ENCODE assay signal across 30 mouse cellular contexts in genomic region chr10:20543121-20543520, GRCm38 (mm10).
DNase-seq lines count a peak whose midpoint lies in the region; ATAC-seq and TF ChIP-seq lines count a peak whose summit lies in the region.
"Had no signal": no experiment of that assay in that cellular context is flagged by ENCODE, and none has a peak within 500 bp of the region (broad histone marks: within the 10 kb centered on the region; RNA-seq: fewer than 3 reads in every experiment).

No protein-coding gene starts in this region.

- no peak for TF ChIP-seq POLR2A in brain, embryonic 14.5 days (IDR thresholded peaks at IDR 0.05; ENCODE audit: borderline replicate concordance, extremely low read depth, insufficient read depth, insufficient read length, poor library complexity, severe bottlenecking)

- no peaks in the 10 kb centered on the region for H3K9me3 ChIP-seq in forebrain, embryonic 14.5 days (replicated peaks; ENCODE audit: control insufficient read depth, low read length)
- H3K9me3 ChIP-seq in forebrain, embryonic 11.5 days (ENCODE audit: control insufficient read depth, low read length) = no peaks in the 10 kb centered on the region
- H3K9me3 ChIP-seq in midbrain, embryonic 11.5 days (ENCODE audit: control insufficient read depth, low read length) = no peaks in the 10 kb centered on the region
- H3K9me3 ChIP-seq in midbrain, embryonic 15.5 days = no peaks in the 10 kb centered on the region
- H3K9me3 ChIP-seq: embryonic facial prominence, embryonic 13.5 days; forebrain, embryonic 12.5 days; G1E; heart, embryonic 10.5 days; heart, embryonic 13.5 days had no signal

- H3K27me3 ChIP-seq in forebrain, embryonic 14.5 days (replicated peaks; ENCODE audit: control insufficient read depth, insufficient read depth, low read length) = no peaks in the 10 kb centered on the region
- no peaks in the 10 kb centered on the region for H3K27me3 ChIP-seq in forebrain, embryonic 11.5 days (ENCODE audit: control insufficient read depth, insufficient read depth, low read length)
- peaks cover 3% of the 10 kb centered on the region; the same call in 1 of the 2 replicates for H3K27me3 ChIP-seq in midbrain, embryonic 11.5 days (ENCODE audit: control insufficient read depth, insufficient read depth, low read length)
- no peaks in the 10 kb centered on the region for H3K27me3 ChIP-seq in midbrain, embryonic 15.5 days (replicated peaks)
- H3K27me3 ChIP-seq: CH12.LX; embryonic facial prominence, embryonic 13.5 days; heart, embryonic 13.5 days had no signal

- H3K9ac ChIP-seq in forebrain, embryonic 14.5 days (ENCODE audit: low read length) = no peak overlapping the region
- no peak overlapping the region for H3K9ac ChIP-seq in forebrain, embryonic 11.5 days (ENCODE audit: low read length)
- no peak overlapping the region for H3K9ac ChIP-seq in midbrain, embryonic 11.5 days (ENCODE audit: low read length)
- no peak overlapping the region for H3K9ac ChIP-seq in midbrain, embryonic 15.5 days
- H3K9ac ChIP-seq: embryonic facial prominence, embryonic 13.5 days; forebrain, embryonic 12.5 days; forebrain, postnatal 0 days; heart, embryonic 13.5 days; hindbrain, embryonic 14.5 days had no signal

- TF ChIP-seq CTCF in brain, embryonic 14.5 days (IDR thresholded peaks at IDR 0.05; ENCODE audit: borderline replicate concordance, extremely low read depth, insufficient read depth, insufficient read length) = no peak

- WGBS in forebrain, embryonic 14.5 days = 25% methylated on average over 3 of the region's 3 CpGs
- 56% methylated on average over 3 of the region's 3 CpGs for WGBS in forebrain, embryonic 11.5 days
- WGBS in midbrain, embryonic 11.5 days = 59% methylated on average over 3 of the region's 3 CpGs
- WGBS in midbrain, embryonic 15.5 days = 45% methylated on average over 3 of the region's 3 CpGs

- ATAC-seq in forebrain, embryonic 14.5 days = no peak
- no peak for ATAC-seq in forebrain, embryonic 11.5 days (replicated peaks; ENCODE audit: low FRiP score)
- ATAC-seq in midbrain, embryonic 11.5 days (ENCODE audit: low FRiP score) = no peak
- ATAC-seq in midbrain, embryonic 15.5 days (replicated peaks) = no peak
- ATAC-seq: forebrain, postnatal 0 days; hindbrain, postnatal 0 days; inflammation-experienced regulatory T-cells, adult 6 months; intestine, embryonic 16.5 days; Patski had no signal

- H3K36me3 ChIP-seq in forebrain, embryonic 14.5 days (ENCODE audit: control insufficient read depth, insufficient read depth, low read length) = no peaks in the 10 kb centered on the region
- H3K36me3 ChIP-seq in forebrain, embryonic 11.5 days (ENCODE audit: control insufficient read depth, insufficient read depth, low read length) = no peaks in the 10 kb centered on the region
- no peaks in the 10 kb centered on the region for H3K36me3 ChIP-seq in midbrain, embryonic 11.5 days (ENCODE audit: control insufficient read depth, insufficient read depth, low read length)
- H3K36me3 ChIP-seq in midbrain, embryonic 15.5 days (replicated peaks) = no peaks in the 10 kb centered on the region
- H3K36me3 ChIP-seq: embryonic facial prominence, embryonic 13.5 days; forebrain, embryonic 12.5 days; G1E; heart, embryonic 10.5 days; heart, embryonic 13.5 days had no signal

- H3K4me3 ChIP-seq in forebrain, embryonic 14.5 days (ENCODE audit: low read depth, low read length) = no peak overlapping the region
- no peak overlapping the region for H3K4me3 ChIP-seq in forebrain, embryonic 11.5 days (ENCODE audit: low read depth, low read length)
- H3K4me3 ChIP-seq in midbrain, embryonic 11.5 days (ENCODE audit: low read depth, low read length) = no peak overlapping the region
- H3K4me3 ChIP-seq in midbrain, embryonic 15.5 days = no peak overlapping the region
- H3K4me3 ChIP-seq: embryonic facial prominence, embryonic 13.5 days; forebrain, embryonic 12.5 days; gastrocnemius, adult 2 months; heart, embryonic 10.5 days; heart, embryonic 13.5 days had no signal

- no peak overlapping the region for H3K27ac ChIP-seq in forebrain, embryonic 14.5 days (ENCODE audit: low read depth, low read length)
- H3K27ac ChIP-seq in forebrain, embryonic 11.5 days (ENCODE audit: low read depth, low read length) = no peak overlapping the region
- H3K27ac ChIP-seq in midbrain, embryonic 11.5 days (ENCODE audit: low read depth, low read length) = no peak overlapping the region
- H3K27ac ChIP-seq in midbrain, embryonic 15.5 days = no peak overlapping the region
- H3K27ac ChIP-seq: embryonic facial prominence, embryonic 13.5 days; forebrain, embryonic 12.5 days; heart, embryonic 10.5 days; heart, embryonic 13.5 days; hindbrain, embryonic 14.5 days; hindbrain, postnatal 0 days had no signal

- peaks cover 5% of the 10 kb centered on the region; the same call in 1 of the 2 replicates for H3K4me1 ChIP-seq in forebrain, embryonic 14.5 days (ENCODE audit: control insufficient read depth, insufficient read depth, low read length)
- H3K4me1 ChIP-seq in forebrain, embryonic 11.5 days (replicated peaks; ENCODE audit: control insufficient read depth, insufficient read depth, low read length) = no peaks in the 10 kb centered on the region; the same call in 1 of the 2 replicates
- peaks cover 4% of the 10 kb centered on the region; the same call in 1 of the 2 replicates for H3K4me1 ChIP-seq in midbrain, embryonic 11.5 days (ENCODE audit: control insufficient read depth, insufficient read depth, low read length)
- H3K4me1 ChIP-seq in midbrain, embryonic 15.5 days = peaks cover 7% of the 10 kb centered on the region

- no peak overlapping the region for H3K4me2 ChIP-seq in forebrain, embryonic 14.5 days (ENCODE audit: low read length)
- H3K4me2 ChIP-seq in forebrain, embryonic 11.5 days (ENCODE audit: low read depth, low read length, severe bottlenecking) = no peak overlapping the region
- H3K4me2 ChIP-seq in midbrain, embryonic 11.5 days = no peak overlapping the region
- no peak overlapping the region for H3K4me2 ChIP-seq in midbrain, embryonic 15.5 days
- H3K4me2 ChIP-seq: embryonic facial prominence, embryonic 13.5 days; forebrain, embryonic 12.5 days; heart, embryonic 13.5 days; hindbrain, embryonic 14.5 days had no signal

- peak; percentile 37 for DNase-seq in forebrain, embryonic 14.5 days (ENCODE audit: low spot score)
- no peak for DNase-seq in forebrain, embryonic 11.5 days (ENCODE audit: low spot score)
- DNase-seq in midbrain, embryonic 11.5 days (ENCODE audit: low spot score, missing footprints) = peak; percentile 60
- peak; percentile 56 for DNase-seq in brain, embryonic 14.5 days (ENCODE audit: low read depth)
- DNase-seq in testis, postnatal 14 days (ENCODE audit: low spot score) = no peak
- DNase-seq: adrenal gland, postnatal 10 days; adrenal gland, postnatal 36 days; B cell, adult 2 months; cerebellum, adult 11 months; cerebellum, adult 2 months; cerebellum, adult 9-11 months; cerebellum, postnatal 25 days; forebrain, postnatal 0 days; gastrocnemius, adult 2 months; gastrocnemius, postnatal 14 days; heart, adult 18-20 months; heart, postnatal 14 days; heart, postnatal 4 days had no signal

Comparison
In these comparisons a context has a peak if more than half of its experiments do, and no peak if none do; other contexts are left out.
1. DNase-seq: peak in forebrain, embryonic 14.5 days (single experiment), midbrain, embryonic 11.5 days (single experiment) and brain, embryonic 14.5 days (single experiment); none in forebrain, embryonic 11.5 days (single experiment) and testis, postnatal 14 days (single experiment).